Mouse (Mus musculus): ENCODE measurements around the gene Chd9.

Chd9 gene

DNA sequence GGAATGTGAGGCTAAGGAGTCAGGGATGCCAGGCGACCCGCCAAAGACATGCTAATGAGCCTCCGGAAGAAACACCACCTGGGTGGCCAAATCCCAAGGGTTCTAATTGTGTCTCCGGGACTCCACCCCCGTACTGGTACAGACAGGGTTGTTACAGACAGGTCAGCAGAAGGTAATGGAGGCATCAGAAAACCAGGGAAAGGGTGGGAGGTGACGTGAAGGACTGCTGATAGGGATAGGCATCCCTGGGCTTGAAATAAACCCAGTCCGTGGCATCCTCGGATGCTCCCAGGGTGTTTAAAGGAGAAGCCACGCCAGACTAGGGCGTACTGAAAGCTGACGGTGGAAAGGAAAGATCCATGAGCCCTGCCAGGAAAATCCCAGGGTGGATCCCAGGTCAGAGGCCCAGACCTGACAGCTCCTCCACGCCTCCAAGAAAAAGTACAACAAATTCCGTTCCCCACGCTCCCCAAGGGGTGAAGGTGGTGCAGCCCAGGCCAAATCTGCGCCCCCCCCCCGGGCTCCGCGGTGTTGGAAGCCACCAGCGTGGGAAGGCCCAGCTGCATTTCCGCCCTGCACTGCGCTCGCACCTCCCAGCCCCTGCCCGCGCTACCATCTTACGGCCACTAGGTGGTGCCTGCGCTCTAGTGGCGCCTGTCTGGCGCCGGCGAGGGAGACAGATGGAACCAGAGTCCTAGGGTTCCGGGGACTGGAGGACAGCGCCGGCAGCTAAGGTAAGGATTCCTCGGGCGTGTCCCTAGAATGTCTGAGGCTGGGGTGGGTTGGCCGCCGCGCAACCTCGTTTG, at the start of gene Chd9:
Chd9 (plus strand) TSS at position 172 of the 806 bp plus-strand sequence.
- DNase-seq = peak; percentile 94 to 97

DNA sequence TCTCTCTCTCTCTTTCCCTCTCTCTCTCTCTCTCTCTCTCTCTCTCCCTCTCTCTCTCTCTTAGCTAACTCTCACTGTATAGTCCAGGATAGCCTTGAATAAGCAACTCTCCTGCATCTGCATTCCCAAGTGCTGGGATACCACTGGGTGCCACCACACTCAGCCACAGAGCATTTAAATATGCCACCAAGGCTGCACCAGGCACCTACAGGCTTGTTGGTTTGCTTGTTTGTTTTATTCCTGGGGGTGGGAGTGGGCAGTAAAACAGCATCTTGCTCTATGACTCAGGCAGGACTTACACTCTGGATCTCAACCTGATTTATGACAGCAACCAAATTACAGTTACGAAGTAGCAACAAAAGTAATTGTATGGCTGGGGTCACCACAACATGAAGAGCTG, 36.5 kb upstream of the Chd9 start:
- DNase-seq = no peak

DNA sequence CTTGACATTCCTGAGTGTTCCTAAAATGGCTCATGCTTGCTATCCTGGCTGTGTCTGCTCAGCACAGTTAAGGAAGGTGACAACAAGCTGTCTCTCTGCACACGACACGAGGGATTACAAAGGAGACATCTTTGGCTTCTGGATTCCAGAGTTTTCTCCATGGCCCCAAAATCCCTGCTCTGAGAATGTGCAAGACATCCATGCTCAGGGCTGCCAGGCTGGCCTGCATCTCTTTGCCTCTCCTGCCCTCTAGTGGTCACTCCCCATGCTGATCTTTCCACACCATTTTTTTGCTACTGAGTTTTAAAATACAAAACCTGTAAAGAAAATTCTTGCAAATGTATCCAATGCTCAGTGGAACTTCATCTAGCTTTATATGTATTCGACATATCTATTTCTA, 34.4 kb upstream of the Chd9 start:
- peak; percentile 59 to 83 for DNase-seq

DNA sequence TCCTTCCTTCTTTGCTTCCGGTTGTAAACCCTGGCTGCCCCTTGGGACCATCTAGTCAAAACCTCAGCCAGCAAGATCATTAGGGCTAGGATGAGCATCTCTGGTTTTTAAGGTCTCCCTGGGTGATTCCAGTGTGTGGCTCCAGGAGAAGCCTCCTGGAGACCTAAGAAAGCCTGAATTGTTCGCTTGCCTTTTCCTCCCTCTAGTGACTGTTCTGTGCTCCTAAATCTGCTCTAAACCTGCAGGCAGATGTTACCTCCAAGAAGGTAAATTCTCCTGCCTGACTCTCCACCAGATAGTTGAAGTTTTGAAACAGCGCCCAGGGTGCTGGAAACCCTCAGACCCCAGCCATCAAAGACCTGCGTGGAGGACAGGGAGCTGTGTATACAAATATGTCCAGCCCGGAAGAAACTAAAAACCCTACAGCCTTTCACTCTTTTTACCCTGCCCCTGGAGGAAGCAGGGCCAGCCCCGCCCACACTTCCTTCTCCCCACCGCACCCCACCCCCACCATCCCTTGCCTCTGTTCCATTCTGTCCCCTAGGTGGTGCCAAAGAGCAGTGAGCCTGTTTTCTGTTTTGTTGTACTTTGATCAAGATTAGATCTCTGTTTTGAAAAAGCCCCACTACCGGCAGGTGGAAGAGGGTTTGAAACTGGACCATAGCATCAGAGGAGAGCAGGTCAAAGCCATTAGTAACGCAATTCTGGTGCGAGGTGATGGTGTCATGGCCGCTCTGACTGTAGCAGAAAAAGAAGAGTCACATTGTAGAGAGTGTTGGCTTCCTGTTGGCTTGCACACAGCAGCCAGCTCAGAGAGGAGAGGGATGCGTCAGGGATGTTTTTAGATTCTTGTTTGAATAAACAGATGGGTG, 32.9 kb upstream of the Chd9 start:
- peak; percentile 73 to 85 for DNase-seq

DNA sequence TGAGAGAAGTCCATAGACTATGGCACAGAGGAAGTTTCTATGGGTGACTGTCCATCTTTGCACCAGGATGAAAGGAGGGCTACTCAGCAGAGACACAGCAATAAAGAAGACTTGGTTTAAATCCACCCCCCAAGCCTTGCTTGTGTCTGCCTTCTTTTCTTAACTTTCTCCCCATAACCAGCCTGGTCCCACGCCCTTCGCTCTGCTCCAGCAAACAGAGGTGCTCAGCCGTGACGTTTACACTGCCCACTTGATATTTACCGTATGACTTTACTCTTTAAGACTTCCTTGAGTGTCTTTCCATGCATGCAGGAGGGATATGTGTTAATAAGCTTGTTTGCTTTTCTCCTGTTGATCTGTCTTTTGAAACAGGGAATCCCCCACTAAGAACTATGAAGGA, 28.7 kb upstream of the Chd9 start:
- no peak for DNase-seq

DNA sequence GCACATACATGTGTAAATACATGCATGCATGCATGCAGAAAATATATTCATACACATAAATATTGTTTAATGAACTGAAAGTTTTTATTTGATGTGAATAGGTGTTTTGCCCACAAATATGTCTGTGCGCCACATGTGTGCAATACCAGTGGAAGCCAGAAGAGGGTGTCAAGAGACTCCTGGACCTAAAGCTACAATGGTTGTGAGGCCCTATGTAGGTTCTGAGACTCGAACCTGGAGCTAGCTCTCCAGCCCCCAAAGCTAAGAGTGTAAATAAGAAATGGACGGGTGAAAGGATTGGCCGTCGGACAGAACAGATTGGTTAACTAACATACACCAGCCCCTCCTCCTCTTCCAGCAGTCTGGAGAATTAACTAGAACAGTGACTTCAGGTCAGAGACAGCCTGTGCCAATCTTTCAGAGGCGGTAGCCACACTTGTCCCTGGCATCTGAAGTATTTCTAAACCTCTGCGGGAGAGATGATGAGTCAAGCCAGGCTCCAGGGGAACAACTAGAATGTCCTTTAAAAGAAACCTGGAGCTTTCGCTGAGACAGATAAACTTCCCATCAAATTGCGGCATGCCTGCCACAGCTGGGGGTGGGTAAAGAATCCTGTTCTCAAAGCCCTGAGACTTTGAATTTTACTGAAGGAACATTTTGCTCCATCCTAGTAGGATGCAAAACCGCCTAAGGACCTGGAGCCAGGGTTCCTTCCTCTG, 14.4 kb upstream of the Chd9 start:
- DNase-seq = no peak

- no peak for DNase-seq
Measured at GRCm38 (mm10) chr8:90816061-90816882, 11.9 kb upstream of the Chd9 start.

DNA sequence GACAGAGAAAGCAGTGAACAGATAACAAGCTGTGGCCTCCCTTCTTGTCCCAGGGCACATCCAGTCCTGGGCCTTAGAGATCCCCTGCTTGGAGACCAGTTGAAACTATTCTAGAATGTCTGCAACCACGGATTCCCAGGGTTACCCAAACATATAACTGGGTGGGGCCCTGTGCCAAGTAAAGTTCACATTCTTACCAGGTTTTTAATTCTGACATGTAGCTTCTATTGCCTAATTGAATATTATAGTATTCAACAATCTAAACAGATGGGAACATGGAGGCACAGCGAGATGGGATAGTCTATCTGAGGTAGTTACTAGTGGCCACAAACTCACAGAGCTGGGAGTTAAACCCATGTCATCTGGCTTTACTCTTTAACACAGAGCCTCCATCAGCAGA, 10.9 kb upstream of the Chd9 start, which contains the start of gene Gm19935:
Gm19935 (minus strand) TSS at position 101 of the 400 bp plus-strand sequence.
- DNase-seq = no peak

GRCm38 (mm10) chr8:90819561-90820320, 8.4 kb upstream of the Chd9 start:
- DNase-seq = no peak

DNA sequence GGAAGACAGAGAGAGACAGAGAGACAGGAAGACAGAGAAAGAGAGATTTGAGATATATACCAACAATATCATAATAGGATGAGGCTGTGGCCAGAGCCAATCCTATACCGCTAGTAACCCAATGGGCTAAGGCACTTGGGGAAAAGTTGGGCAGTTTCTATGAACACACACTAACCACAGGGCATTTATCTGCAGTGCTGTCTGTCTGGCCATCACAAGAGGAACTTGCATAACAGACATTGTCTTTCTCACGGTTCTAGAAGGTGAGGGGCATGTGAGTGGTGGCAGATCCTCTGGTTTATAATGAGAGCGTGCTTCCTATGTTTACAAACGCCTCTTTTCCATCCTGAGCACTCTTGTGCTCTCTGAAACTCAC, 7.8 kb upstream of the Chd9 start:
- DNase-seq = no peak

GRCm38 (mm10) chr8:90822443-90822842, 5.7 kb upstream of the Chd9 start:
- DNase-seq = peak in 1 of 2 experiments; percentile 35

- DNase-seq = no peak
Measured at GRCm38 (mm10) chr8:90825459-90825871, 2.7 kb upstream of the Chd9 start.

DNA sequence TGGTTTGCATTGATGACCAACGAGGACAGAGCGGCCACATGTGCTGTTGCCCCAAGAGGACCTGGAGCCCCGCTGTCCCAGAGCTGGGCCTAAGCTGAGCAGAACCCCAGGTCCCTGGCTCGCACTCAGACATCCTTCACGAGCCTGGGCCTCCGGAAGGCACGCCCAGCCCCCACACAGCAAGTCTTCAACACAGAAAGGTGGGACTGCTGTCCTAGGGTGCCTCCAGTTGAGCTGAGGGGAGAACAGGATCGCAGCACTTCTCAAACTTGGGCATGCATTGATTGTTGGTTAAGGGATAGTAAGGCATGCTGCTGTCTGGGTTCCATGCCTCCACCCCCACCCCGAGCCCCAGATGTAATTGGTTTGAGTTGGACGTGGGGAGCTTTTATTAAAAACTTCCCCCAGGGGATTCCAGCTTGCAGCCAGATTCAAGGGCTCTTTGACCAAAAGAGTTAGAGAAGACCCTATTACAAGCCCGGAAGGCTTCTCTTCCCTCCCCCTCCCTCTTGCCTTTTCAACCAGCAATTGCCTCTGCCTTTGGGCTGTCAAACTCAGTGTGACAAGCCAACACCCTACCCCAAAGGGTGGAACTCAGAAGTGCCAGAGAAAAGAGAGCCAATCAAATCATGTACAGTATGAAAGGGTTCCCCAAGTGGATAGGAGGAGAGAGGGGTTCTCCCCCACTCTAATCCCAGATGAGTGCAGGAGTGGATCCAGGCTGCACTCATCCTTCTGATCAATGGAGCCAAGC, 1.0 kb downstream of the Chd9 start:
- no peak for DNase-seq

- no peak for DNase-seq
Measured at GRCm38 (mm10) chr8:90829825-90830224, 1.7 kb downstream of the Chd9 start.

- no peak for DNase-seq
Measured at GRCm38 (mm10) chr8:90830980-90831379, 2.8 kb downstream of the Chd9 start.

GRCm38 (mm10) chr8:90832576-90833289, 4.6 kb downstream of the Chd9 start:
- no peak for DNase-seq

- DNase-seq = no peak
Measured at GRCm38 (mm10) chr8:90833628-90834320, 5.6 kb downstream of the Chd9 start.

DNA sequence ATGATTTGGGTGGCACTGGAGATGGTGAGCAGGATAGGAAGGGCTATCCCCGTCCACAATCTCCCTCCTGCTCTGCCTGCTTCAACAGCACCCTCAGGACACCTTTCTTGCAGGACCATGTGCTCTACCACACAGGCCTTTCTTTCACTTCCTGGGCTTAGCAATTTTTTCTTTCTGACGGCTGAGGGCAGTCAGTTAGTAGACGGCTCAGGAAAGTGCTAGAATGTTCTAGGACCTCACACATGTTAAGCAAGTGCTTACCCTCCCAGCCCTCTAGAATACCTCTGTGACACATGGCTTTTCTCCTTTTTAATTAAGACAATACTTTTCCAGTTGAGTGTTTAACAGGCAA, 6.1 kb downstream of the Chd9 start:
- DNase-seq = no peak

DNA sequence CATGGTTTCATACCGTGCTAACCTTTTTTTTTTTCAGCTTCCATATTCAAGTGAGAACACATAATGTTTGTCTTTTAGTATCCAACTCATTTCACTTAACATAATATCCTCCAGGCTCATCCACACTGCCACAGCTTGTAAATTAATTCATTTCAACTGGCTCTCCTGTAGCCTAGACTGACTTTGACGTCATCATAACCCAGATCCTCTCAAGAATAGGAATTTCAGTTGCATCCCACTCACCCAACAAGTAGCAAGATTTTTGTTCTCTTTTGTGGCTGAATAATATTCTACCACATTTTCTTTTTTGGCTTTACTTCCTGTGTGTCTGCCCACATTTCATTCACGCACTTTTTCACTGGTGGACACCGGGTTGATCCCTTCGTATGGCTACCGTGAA, 9.3 kb downstream of the Chd9 start:
- DNase-seq = no peak

Data from lung, postnatal 4 days (tissue).